Mouse (Mus musculus) c-Kit-positive CD71-positive TER-119-positive erythroid progenitor cells, embryonic 14.5 days (primary cell): ENCODE measurements around the gene Dpp10.

Experiments used
- DNase-seq: peaks from one replicate; pipeline ENCODE4 v3.0.0-alpha.2; 2013; ENCODE audit warnings: low spot score

Dpp10 gene

GRCm38 (mm10) chr1:124044925-124045640 lies at the start of gene Dpp10:
TSS of gene Dpp10 (minus strand) at chr1:124045559.
- DNase-seq, result no peak

DNA sequence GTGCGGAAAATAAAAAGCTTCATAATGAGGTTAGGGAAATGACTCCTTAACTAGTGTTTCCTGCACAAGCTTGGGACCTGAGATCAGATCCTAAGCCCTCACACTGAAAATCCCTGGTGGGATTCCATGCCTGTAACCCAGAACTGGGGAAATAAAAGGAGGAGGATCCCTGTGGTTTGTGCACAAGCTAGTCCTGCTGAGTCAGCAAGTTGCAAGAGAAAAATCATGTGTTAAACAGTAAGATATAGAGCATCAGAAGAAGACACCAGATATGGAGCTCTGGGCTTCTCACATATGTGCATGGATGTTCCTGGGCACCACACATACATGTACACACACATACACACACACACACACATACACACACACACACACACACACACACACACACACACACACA lies 3.2 kb upstream of the Dpp10 start:
- no peak for DNase-seq

GRCm38 (mm10) chr1:124045761-124046300 lies 472 bp upstream of the Dpp10 start:
- DNase-seq, result no peak

DNA sequence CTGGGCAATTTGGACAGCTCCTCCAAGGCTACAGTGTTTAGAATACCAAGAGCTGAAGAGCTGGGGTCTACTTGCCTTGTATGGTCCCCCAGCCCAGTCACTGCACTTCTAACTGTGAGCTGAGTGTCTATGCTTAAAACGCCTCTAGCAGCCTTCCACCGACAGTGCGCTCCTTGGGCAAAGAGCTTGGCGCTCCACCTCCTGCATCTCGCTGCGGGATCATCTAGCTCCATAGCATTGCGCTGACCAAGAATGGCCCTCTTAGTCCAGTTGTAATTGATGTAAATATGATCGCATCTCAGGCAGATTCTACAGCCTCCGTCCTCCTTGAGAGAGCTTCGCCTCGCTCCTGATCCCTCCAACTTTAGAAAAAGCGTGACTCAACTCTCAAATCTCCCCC lies 1.2 kb downstream of the Dpp10 start:
- no peak for DNase-seq

DNA sequence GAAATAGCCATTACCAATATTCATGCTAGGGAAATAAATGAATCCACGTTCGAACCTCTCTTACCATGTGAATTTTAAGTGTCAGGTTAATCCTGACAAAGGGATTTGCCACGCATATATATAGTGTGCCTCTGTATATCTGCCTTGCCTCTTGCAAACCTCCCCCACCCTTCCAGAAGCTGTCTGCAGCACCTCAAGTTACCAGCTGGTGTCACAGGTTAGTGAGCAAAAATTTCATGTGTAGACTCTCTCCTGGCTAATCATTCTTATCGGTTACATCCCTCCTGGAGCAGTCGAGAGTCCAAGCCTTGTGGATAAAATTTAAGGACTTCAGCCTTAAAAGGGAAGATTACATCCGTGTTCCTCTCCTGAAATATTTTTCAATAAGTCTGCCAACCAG lies 1.9 kb downstream of the Dpp10 start:
- no peak for DNase-seq

- no peak for DNase-seq
These were observed 3.8 kb downstream of the Dpp10 start for GRCm38 (mm10) chr1:124041559-124041958.

- no peak for DNase-seq
These were observed 9.9 kb downstream of the Dpp10 start for GRCm38 (mm10) chr1:124035306-124035990.

GRCm38 (mm10) chr1:124032677-124033076 lies 12.7 kb downstream of the Dpp10 start:
- no peak for DNase-seq

- no peak for DNase-seq
These were observed 13.4 kb downstream of the Dpp10 start for GRCm38 (mm10) chr1:124031968-124032367.

DNA sequence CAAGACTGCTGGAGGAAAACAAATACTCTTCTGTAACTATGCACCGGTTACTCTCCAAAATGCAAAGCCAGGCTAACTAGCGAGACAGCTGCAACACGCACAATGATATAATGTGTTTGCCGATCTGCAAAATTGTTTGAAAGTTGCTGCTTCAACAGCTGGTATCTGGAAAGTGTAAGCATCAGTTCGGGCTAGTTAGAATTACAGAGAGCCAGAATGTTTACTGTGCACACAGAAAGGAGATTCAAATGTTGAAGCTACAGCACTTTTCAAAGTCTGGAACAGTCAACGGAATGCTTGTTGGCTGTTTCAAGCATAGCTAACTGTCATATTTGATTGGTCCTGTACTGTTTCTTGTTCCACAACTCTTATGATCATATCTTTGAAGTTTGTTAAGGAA lies 42.6 kb downstream of the Dpp10 start:
- no peak for DNase-seq

DNA sequence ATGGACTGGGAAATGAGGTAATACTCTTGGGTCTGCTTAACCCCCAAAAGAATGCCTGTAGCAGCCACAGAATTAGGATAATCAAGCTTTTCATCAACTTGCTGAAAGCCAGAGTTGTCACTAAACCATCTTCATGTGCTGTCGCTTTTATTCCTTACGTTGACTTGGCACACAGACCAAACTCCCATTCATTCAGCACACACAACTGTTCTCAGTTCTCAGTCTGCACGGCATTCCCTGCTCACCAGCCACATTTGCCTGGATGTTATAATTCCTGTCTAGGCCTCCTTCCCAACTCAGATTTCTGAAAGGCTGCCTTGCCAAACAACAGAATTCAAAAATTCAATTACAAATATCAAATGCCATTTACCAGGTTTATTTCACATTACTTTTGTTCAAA lies 49.6 kb downstream of the Dpp10 start:
- no peak for DNase-seq

GRCm38 (mm10) chr1:123985324-123986024 lies 59.9 kb downstream of the Dpp10 start:
- no peak for DNase-seq

- no peak for DNase-seq
These were observed 66.8 kb downstream of the Dpp10 start for GRCm38 (mm10) chr1:123978597-123978996.

- peak; percentile 0 for DNase-seq
These were observed 70.7 kb downstream of the Dpp10 start for GRCm38 (mm10) chr1:123974621-123975020.

- DNase-seq, result no peak
These were observed 99.2 kb downstream of the Dpp10 start for GRCm38 (mm10) chr1:123946149-123946548.

DNA sequence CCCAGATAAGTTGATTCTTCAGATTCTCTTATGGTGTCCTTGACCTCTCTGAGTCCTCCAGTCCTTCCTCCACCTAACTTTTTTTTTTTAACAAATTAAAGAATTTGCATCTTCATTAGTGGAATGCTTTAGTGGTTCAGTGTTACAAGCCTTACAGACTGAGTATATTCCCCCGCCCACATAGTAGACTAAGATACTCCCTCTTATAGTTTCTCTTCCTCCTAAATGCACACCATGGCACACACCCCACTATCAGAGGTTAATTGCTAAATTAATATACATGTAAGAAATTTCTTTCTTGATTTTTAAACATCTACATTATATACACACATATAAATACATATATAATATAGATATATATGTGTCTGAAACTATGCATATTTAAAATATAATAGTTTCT lies 104.5 kb downstream of the Dpp10 start:
- no peak for DNase-seq

- no peak for DNase-seq
These were observed 111.3 kb downstream of the Dpp10 start for GRCm38 (mm10) chr1:123933812-123934727.

DNA sequence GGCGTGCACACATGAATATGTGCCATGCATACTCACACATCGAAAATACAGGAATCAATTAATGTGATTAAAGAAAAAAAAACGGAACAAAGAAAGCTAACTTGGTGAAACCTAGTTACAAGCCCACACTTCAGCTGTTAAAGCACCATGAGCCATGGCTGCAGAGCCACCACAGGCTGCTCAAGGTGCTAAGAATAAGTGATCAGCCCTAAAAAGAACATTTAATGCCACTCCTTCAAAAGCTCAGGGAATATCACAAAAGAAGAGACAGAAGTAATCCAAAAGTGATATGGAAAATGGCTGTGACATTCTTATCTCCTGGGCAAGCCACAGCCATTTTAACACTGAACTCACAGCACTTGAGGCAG lies 117.4 kb downstream of the Dpp10 start:
- DNase-seq, result no peak

DNA sequence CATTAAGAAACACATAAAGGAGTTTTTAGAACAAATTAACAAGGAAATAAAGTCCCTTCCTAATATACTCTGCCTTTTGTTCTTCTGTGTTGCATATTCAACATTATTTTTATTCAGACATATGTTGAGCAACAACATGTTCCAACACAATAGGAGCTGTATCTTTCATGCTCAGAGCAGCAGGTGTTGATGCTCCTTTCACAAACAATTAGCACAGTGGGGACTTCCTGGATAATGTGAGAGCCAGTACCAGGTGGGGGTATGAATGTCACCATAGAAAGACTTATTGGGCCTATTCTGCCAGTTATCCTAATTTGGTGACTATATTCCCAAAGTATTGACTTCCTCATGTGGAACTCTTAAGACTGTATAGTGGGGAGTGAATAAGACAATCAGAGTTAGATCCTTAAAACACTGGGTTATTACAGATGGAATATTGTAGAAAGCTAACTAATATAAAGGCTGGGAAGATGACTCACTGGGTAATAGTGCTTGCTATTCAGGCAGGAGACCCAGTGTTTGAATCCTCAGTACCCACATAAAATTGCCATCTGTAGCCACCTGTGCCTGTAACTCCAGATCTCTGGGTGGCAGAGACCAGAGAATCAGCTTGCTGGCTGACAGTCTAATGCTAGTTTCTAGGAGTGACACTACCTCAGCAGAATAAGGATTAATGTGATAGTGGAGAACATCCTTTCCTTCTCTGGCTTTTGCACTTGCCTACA lies 117.9 kb downstream of the Dpp10 start:
- DNase-seq, result no peak

DNA sequence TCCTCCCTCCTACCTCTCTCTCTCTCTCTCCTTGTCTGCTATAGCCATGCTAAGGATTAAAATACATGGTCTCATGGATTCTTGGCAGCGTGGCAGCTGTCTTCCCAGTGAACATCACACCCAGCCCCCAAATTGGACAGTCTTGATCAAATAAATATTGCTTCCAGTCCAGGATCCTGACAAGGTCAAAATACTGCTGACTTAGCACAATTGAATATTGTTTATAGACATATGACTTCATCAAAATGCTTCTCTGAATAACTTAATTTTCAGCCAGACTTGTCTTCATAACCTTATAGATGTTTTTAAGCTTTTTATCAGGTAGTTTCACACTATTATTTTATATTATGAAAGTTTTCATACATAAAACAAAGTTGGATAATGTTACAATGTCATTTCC lies 120.5 kb downstream of the Dpp10 start:
- DNase-seq, result no peak

DNA sequence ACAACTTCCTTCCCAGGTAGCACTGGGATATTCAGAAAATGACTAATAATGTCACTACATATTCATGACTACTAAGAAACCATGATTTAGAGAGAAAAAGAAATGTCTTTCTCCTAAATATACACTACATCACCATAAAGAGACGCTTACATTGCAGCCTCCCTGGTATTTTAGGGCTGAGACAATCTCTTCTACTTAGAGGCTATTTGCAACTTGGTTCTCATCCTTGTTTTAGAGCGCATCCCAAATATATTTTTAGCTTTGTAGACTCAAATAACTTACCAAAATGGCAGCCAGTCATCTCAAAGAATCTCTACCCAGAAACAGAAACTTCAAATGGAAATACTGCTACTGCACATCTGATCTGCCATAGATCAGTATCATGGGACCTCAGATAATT lies 121.5 kb downstream of the Dpp10 start:
- DNase-seq, result no peak
